8 mouse cellular contexts compared by ENCODE assay signal in the genomic region with DNA sequence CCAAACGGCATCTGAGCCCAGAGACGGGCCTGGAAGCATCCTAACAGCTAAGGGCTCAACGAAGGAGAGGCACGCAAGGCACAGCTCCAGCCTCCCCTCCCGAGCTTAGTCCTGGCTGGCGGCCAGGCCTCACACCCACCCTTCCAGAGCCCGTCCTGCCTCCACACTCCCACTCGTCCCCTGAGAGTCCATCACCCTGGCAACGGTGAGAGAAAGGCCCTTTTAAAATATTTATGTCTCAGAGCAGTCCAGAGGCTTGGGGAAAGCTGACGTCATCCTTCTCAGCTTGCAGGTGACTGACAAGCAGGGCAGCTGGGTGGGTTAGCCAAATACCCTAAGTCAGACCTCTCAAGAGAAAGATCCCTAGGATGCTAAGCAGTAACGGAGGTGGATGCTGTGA. TPM values are rescaled to one million over a fixed set of nuclear protein-coding genes. Genes with fewer than 3 reads are reported as not detected.
DNase-seq lines count a peak whose midpoint lies in the region; ATAC-seq and TF ChIP-seq lines count a peak whose summit lies in the region.

No protein-coding gene starts in this region.

- no peak overlapping the region for H3K9ac ChIP-seq in liver, embryonic 11.5 days (ENCODE audit: low read depth, low read length)

- ATAC-seq in liver, embryonic 11.5 days (replicated peaks; ENCODE audit: low FRiP score), result no peak

- WGBS in cerebellum, adult 2 months, result 13% methylated on average over 11 of the region's 11 CpGs
- 58% methylated on average over 11 of the region's 11 CpGs for WGBS in liver, embryonic 11.5 days

- peaks cover 23% of the 10 kb centered on the region for H3K36me3 ChIP-seq in liver, embryonic 11.5 days (ENCODE audit: control insufficient read depth, insufficient read depth, low read length)

- no peak for TF ChIP-seq CTCF in cerebellum, adult 2 months (IDR thresholded peaks at IDR 0.05; ENCODE audit: borderline replicate concordance, insufficient read depth, low read depth, low read length)
- TF ChIP-seq CTCF in embryonic fibroblast, embryonic 13.5 days (IDR thresholded peaks at IDR 0.05; ENCODE audit: borderline replicate concordance, insufficient read depth, low read length), result no peak

- H3K9me3 ChIP-seq in liver, embryonic 11.5 days (ENCODE audit: control insufficient read depth, low read length), result no peaks in the 10 kb centered on the region

- H3K27me3 ChIP-seq in cerebellum, adult 2 months (ENCODE audit: control insufficient read depth, insufficient read depth, low read length), result no peaks in the 10 kb centered on the region
- no peaks in the 10 kb centered on the region for H3K27me3 ChIP-seq in liver, embryonic 11.5 days (replicated peaks; ENCODE audit: control insufficient read depth, insufficient read depth, low read length)

- H3K27ac ChIP-seq in cerebellum, adult 2 months (ENCODE audit: insufficient read depth, low read length), result no peak overlapping the region
- peak overlapping the region; percentile 51 for H3K27ac ChIP-seq in embryonic fibroblast, embryonic 13.5 days (ENCODE audit: insufficient read depth, low read length)
- H3K27ac ChIP-seq in liver, embryonic 11.5 days (ENCODE audit: low read depth, low read length), result no peak overlapping the region

- no peak overlapping the region for H3K4me2 ChIP-seq in liver, embryonic 11.5 days

- peak; percentile 25 to 27 for DNase-seq in cerebellum, adult 2 months
- no peak for DNase-seq in cerebellum, adult 11 months
- peak; percentile 58 to 63 for DNase-seq in heart, adult 9 months (ENCODE audit: low spot score in 2 of 2)
- DNase-seq in kidney, postnatal 25 days, result peak; percentile 28 to 54
- DNase-seq in liver, embryonic 11.5 days (ENCODE audit: low spot score), result peak; percentile 46
- peak; percentile 75 for DNase-seq in ovary, adult 18-20 months (ENCODE audit: low spot score)
- no peak for DNase-seq in spleen, postnatal 36 days (ENCODE audit: low spot score in 2 of 2)

- TF ChIP-seq POLR2A in cerebellum, adult 2 months (IDR thresholded peaks at IDR 0.05; ENCODE audit: borderline replicate concordance, insufficient read depth, low read length), result no peak
- TF ChIP-seq POLR2A in embryonic fibroblast, embryonic 13.5 days (IDR thresholded peaks at IDR 0.05; ENCODE audit: low read depth, low read length), result no peak

- H3K4me1 ChIP-seq in cerebellum, adult 2 months (ENCODE audit: control insufficient read depth, insufficient read depth, low read length), result peaks cover 2% of the 10 kb centered on the region
- peaks cover 12% of the 10 kb centered on the region for H3K4me1 ChIP-seq in embryonic fibroblast, embryonic 13.5 days (ENCODE audit: control insufficient read depth, insufficient read depth, low read length)
- H3K4me1 ChIP-seq in liver, embryonic 11.5 days (replicated peaks; ENCODE audit: control insufficient read depth, insufficient read depth, low read length), result peaks cover 3% of the 10 kb centered on the region

- no peak overlapping the region for H3K4me3 ChIP-seq in cerebellum, adult 2 months (replicated peaks; ENCODE audit: insufficient read depth, low read depth, low read length)
- H3K4me3 ChIP-seq in embryonic fibroblast, embryonic 13.5 days (ENCODE audit: insufficient read depth, low read length), result no peak overlapping the region
- H3K4me3 ChIP-seq in liver, embryonic 11.5 days (ENCODE audit: low read depth, low read length), result no peak overlapping the region

RNA-seq across cellular contexts. Expression of gene Tmem39b, which starts 5.8 kb away (rescaled TPM):
- polyA plus RNA-seq in cerebellum, adult 2 months (2012; rRNA removed), result 13.2 and 13.8 TPM in 2 replicates
- polyA plus RNA-seq in embryonic fibroblast, embryonic 13.5 days (2011; ENCODE audit: insufficient read length, low read depth, missing spikeins), result 15.4 and 19.1 TPM in 2 replicates
- polyA plus RNA-seq in liver, embryonic 11.5 days (2014; fragmentation: Nextera tagmentation; extraction: Ambion mirVana), result 24.1 and 24.7 TPM in 2 replicates

RNA-seq across cellular contexts. Expression of gene Kpna6, which starts 29.9 kb away (rescaled TPM):
- 55.3 and 56.9 TPM in 2 replicates for polyA plus RNA-seq in cerebellum, adult 2 months (2012; rRNA removed)
- 80.7 and 84.3 TPM in 2 replicates for polyA plus RNA-seq in embryonic fibroblast, embryonic 13.5 days (2011; ENCODE audit: insufficient read length, low read depth, missing spikeins)
- polyA plus RNA-seq in liver, embryonic 11.5 days (2014; fragmentation: Nextera tagmentation; extraction: Ambion mirVana), result 11.7 and 12.6 TPM in 2 replicates

RNA-seq across cellular contexts. Expression of gene Khdrbs1, which starts 39.6 kb away (rescaled TPM):
- 42.0 and 42.5 TPM in 2 replicates for polyA plus RNA-seq in cerebellum, adult 2 months (2012; rRNA removed)
- polyA plus RNA-seq in embryonic fibroblast, embryonic 13.5 days (2011; ENCODE audit: insufficient read length, low read depth, missing spikeins), result 113 and 146 TPM in 2 replicates
- polyA plus RNA-seq in liver, embryonic 11.5 days (2014; fragmentation: Nextera tagmentation; extraction: Ambion mirVana), result 78.4 and 83.3 TPM in 2 replicates

Comparison
In these comparisons a context has a peak if more than half of its experiments do, and no peak if none do; other contexts are left out.
1. DNase-seq: peak in cerebellum, adult 2 months (2 of 2), heart, adult 9 months (2 of 2), kidney, postnatal 25 days (2 of 2), liver, embryonic 11.5 days (single experiment) and ovary, adult 18-20 months (single experiment); none in cerebellum, adult 11 months (single experiment) and spleen, postnatal 36 days (0 of 2).